Mouse (Mus musculus): ENCODE data around the gene Tube1.
"Not testable (repeated sequence)": the region's sequence is repeated elsewhere in the genome, so short reads cannot be mapped to it uniquely, and the experiment has no call there.

Gene Tube1

DNA sequence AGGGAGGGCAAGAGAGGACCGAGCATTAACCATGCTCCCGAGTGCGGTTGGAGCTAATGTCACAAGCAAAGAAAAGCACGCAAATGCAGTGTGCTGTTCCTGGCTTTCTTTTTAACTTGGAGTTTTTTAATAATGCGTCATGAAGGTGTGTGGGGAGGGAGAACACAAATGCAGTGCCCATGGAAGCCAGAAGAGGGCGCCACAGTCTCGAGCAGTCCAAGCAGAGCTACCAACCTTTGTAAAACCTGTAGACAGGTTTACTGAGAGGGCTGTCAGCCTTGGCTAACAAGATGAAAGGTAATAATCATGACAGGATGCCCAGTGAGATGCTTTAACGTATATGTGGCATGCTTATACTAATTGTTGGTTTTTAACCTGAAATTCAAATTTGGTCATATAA is 36.4 kb downstream of the Tube1 start:
- DNase-seq = peak; percentile 78

- DNase-seq = peak; percentile 51
Observed at GRCm38 (mm10) chr10:39170706-39171105, 36.9 kb downstream of the Tube1 start.

DNA sequence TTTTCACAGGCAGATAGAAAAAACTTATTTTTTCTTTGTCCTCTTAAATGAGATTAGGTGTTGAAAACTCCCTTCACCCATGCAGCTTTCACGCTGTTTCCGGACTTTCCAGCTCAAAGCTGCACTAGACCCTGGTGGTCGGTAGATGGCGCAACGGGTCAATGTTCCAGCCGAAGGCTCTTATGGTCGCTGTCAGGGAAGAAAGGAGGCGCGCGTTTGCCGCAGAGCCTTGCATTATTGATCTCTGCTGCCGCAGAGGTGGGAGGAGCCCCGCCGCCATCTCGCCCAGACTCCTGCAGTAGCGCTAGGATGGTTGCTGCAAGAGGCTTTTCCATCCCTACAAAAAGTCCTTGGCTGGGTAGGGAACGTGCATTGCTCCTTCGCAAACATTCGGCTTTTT is 37.4 kb downstream of the Tube1 start:
- peak; percentile 93 for DNase-seq

DNA sequence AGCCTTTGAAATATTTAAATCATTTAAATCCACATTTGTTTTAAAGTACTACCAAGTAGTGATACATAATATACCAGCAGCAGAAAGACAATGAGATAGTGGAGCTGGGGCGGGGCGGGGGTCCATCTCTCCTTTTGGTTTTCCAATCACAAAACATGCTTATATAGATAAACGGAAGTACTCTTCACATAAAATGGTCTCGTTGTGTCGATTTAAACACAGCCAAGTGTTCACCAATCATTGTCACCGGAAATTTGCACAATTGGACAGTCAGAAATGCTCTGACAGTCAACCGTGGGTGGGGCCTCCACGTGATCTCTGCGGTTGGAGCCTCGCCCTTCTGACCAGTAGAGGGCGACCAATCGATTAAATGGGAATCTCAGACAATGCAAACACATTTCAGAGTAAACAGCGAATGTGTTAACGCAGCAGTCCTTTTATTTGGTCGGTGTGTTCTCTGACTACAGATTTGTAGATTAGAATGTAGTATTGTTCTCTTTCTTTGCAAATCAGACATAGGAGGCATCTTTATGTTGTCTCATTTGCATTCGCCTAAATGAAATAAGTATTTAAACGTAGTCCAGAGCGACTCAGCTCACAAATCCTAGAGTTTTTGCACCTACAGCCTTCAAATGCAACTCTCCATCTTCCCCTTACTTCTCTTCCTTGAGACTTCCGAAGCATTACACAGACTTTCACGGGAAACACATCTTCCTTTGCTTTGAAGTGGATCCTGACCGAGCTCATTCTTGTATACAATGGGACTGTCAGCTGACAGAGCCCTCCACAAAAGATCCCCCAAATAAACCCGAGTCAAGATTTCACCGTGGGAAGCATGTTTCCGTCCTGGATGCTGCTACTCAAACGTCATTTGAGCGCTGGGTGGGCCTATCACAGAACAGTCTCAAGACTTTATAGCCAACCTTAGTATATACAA is 38.1 kb downstream of the Tube1 start:
- peak; percentile 94 for DNase-seq

- DNase-seq = no peak
Observed at GRCm38 (mm10) chr10:39172540-39172931, 38.8 kb downstream of the Tube1 start.

- no peak for DNase-seq
Observed at GRCm38 (mm10) chr10:39173077-39173476, 39.3 kb downstream of the Tube1 start.

GRCm38 (mm10) chr10:39176981-39177380 is 43.2 kb downstream of the Tube1 start:
- no peak for DNase-seq

GRCm38 (mm10) chr10:39184864-39185544 is 51.2 kb downstream of the Tube1 start:
- DNase-seq = no peak

- no peak for DNase-seq
Observed at GRCm38 (mm10) chr10:39185545-39185906, 51.8 kb downstream of the Tube1 start.

GRCm38 (mm10) chr10:39192673-39193072 is 58.9 kb downstream of the Tube1 start:
- DNase-seq = no peak

- DNase-seq = not testable (repeated sequence)
Observed at GRCm38 (mm10) chr10:39198216-39198615, 64.4 kb downstream of the Tube1 start.
